In the genomic region with DNA sequence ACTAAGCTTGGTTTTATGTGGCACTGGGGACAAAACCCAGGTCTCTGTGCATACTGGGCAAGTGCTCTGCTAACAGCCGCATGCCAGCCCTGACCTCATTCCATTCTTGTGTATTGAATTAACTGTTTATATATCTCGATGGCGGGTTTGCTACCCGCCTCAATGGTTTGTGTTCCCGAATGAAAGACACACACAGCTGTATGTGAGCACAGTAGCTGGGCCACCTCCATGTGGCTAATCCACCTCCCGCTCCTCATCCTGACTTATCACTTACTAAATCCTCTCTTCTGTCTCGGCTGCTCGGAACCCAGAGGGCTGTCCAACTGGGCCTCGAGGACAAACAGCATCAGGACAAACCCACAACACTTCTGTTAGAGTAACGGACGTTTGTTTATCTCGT, we compare ENCODE assay signal across 13 mouse cellular contexts.
"Had no signal": no experiment of that assay in that cellular context is flagged by ENCODE, and none has a peak within 500 bp of the region (broad histone marks: within the 10 kb centered on the region; RNA-seq: fewer than 3 reads in every experiment).

No protein-coding gene starts in this region.

- H3K4me3 ChIP-seq: midbrain, embryonic 12.5 days; neural tube, embryonic 15.5 days had no signal

- H3K9ac ChIP-seq: midbrain, embryonic 12.5 days; neural tube, embryonic 15.5 days had no signal

- H3K4me2 ChIP-seq: liver, embryonic 11.5 days; midbrain, embryonic 12.5 days; neural tube, embryonic 15.5 days had no signal

- DNase-seq: kidney, adult 11 months; kidney, adult 9 months; kidney, postnatal 36 days; layer of hippocampus, adult 9-11 months; layer of hippocampus, postnatal 36 days; lung, postnatal 36 days; right cerebral cortex, postnatal 14 days; thymus, postnatal 4 days had no signal

- H3K27me3 ChIP-seq: midbrain, embryonic 12.5 days; neural tube, embryonic 15.5 days had no signal

- H3K36me3 ChIP-seq: midbrain, embryonic 12.5 days; neural tube, embryonic 15.5 days had no signal

- H3K9me3 ChIP-seq: midbrain, embryonic 12.5 days; neural tube, embryonic 15.5 days had no signal

- ATAC-seq: lung, postnatal 0 days had no signal

- H3K27ac ChIP-seq: kidney, postnatal 0 days; midbrain, embryonic 12.5 days; neural tube, embryonic 15.5 days had no signal
